Mouse (Mus musculus) forebrain, embryonic 15.5 days (tissue): ENCODE results near the gene Ddx27. TPM values are rescaled to one million over a fixed set of nuclear protein-coding genes. Genes with fewer than 3 reads are reported as not detected.

ENCODE experiments used
- ATAC-seq: fragments of 200-750 bp; cut with Nextera tagmentation; replicated peaks from 2 replicates; pipeline ENCODE4 v1.8.0; 2017; ENCODE audit warnings: mild to moderate bottlenecking, moderate TSS enrichment, moderate library complexity
- H3K27ac ChIP-seq: fragments of 300-500 bp; sonication (generic); replicated peaks from 2 replicates; pipeline ENCODE4 v1.5.1; 2015; ENCODE audit warnings: mild to moderate bottlenecking, inconsistent platforms
- H3K27me3 ChIP-seq: fragments of 300-500 bp; sonication (generic); 2 replicates; pipeline ENCODE4 v1.6.1; 2015; ENCODE audit warnings: inconsistent platforms
- H3K36me3 ChIP-seq: fragments of 300-500 bp; sonication (generic); 2 replicates; pipeline ENCODE4 v1.6.1; 2015; ENCODE audit warnings: mild to moderate bottlenecking, inconsistent platforms
- H3K4me1 ChIP-seq: fragments of 300-500 bp; sonication (generic); 2 replicates; pipeline ENCODE4 v1.6.1; 2015; ENCODE audit warnings: inconsistent platforms
- H3K4me2 ChIP-seq: fragments of 300-500 bp; sonication (generic); replicated peaks from 2 replicates; pipeline ENCODE4 v1.6.1; 2015; ENCODE audit warnings: mild to moderate bottlenecking, inconsistent platforms
- H3K4me3 ChIP-seq: fragments of 300-500 bp; sonication (generic); 2 replicates; pipeline ENCODE4 v1.5.1; 2015; ENCODE audit warnings: mild to moderate bottlenecking, inconsistent platforms
- H3K9ac ChIP-seq: fragments of 300-500 bp; sonication (generic); replicated peaks from 2 replicates; pipeline ENCODE4 v1.6.1; 2015; ENCODE audit warnings: mild to moderate bottlenecking, inconsistent platforms
- H3K9me3 ChIP-seq: fragments of 300-500 bp; sonication (generic); 2 replicates; pipeline ENCODE4 v1.6.1; 2016; ENCODE audit warnings: inconsistent platforms
- WGBS: fragments of 180-500 bp; shearing (Covaris S2); methylation state at CpG from one replicate; pipeline ENCODE4 v1.1.7; 2015; ENCODE audit warnings: mixed read lengths; 5-methylcytosine and 5-hydroxymethylcytosine counted together
- polyA plus RNA-seq: library from polyadenylated mRNA; unstranded; fragments of >200 nt; fragmentation: Nextera tagmentation; extraction: Ambion mirVana; gene quantifications from 2 replicates; pipeline ENCODE4 v1.2.1, GENCODE M21; 2015

Gene Ddx27
- polyA plus RNA-seq, 1 experiment from 2014 or later: 41.3 TPM

- H3K27me3 ChIP-seq: no peaks in the 10 kb centered on the region
- no peak overlapping the region for H3K4me3 ChIP-seq
- no peak overlapping the region for H3K4me2 ChIP-seq
- 53% methylated on average over 3 of the region's 3 CpGs for WGBS
- no peak overlapping the region for H3K27ac ChIP-seq
- no peaks in the 10 kb centered on the region for H3K9me3 ChIP-seq
- ATAC-seq: no peak
- H3K4me1 ChIP-seq: peaks cover 16% of the 10 kb centered on the region
- H3K36me3 ChIP-seq: peaks cover 43% of the 10 kb centered on the region
- H3K9ac ChIP-seq: no peak overlapping the region
Observed at GRCm38 (mm10) chr2:167058814-167059387, 43.9 kb downstream of the Ddx27 start.

- H3K9ac ChIP-seq: peak overlapping the region; percentile 10; the same call in 1 of the 2 replicates
- no peak for ATAC-seq
- 38% methylated on average over 8 of the region's 8 CpGs for WGBS
Observed at GRCm38 (mm10) chr2:167059536-167059935, 44.5 kb downstream of the Ddx27 start.

GRCm38 (mm10) chr2:167059960-167060359, 45.0 kb downstream of the Ddx27 start:
- Histone ChIP-seq H3K4me3 (no peak overlapping the region), H3K9ac (peak overlapping the region; percentile 10; the same call in 1 of the 2 replicates), H3K27me3 (no peaks in the 10 kb centered on the region), H3K9me3 (no peaks in the 10 kb centered on the region), H3K4me1 (peaks cover 22% of the 10 kb centered on the region), H3K27ac (no peak overlapping the region), H3K4me2 (no peak overlapping the region), H3K36me3 (peaks cover 41% of the 10 kb centered on the region)
- no peak for ATAC-seq
- 69% methylated on average over 12 of the region's 12 CpGs for WGBS

More at GRCm38 (mm10) chr2:167059536-167059935, 44.5 kb downstream of the Ddx27 start:
- Histone ChIP-seq H3K4me2 (no peak overlapping the region), H3K27me3 (no peaks in the 10 kb centered on the region), H3K36me3 (peaks cover 41% of the 10 kb centered on the region), H3K27ac (no peak overlapping the region), H3K4me3 (no peak overlapping the region), H3K4me1 (peaks cover 17% of the 10 kb centered on the region), H3K9me3 (no peaks in the 10 kb centered on the region)

GRCm38 (mm10) chr2:167060360-167060759, 45.4 kb downstream of the Ddx27 start:
- Histone ChIP-seq H3K4me3 (no peak overlapping the region), H3K36me3 (peaks cover 40% of the 10 kb centered on the region), H3K27me3 (no peaks in the 10 kb centered on the region), H3K4me2 (0 out of 2 replicates have a peak overlapping the region, but pooled peaks have one; percentile 7), H3K27ac (no peak overlapping the region), H3K9me3 (no peaks in the 10 kb centered on the region), H3K9ac (peak overlapping the region; percentile 26; the same call in 1 of the 2 replicates), H3K4me1 (peaks cover 26% of the 10 kb centered on the region)
- 62% methylated on average over 3 of the region's 3 CpGs for WGBS
- no peak for ATAC-seq

- Histone ChIP-seq H3K4me1 (peaks cover 30% of the 10 kb centered on the region), H3K9me3 (no peaks in the 10 kb centered on the region), H3K9ac (peak overlapping the region; percentile 96; the same call in 1 of the 2 replicates), H3K27ac (no peak overlapping the region), H3K36me3 (peaks cover 40% of the 10 kb centered on the region), H3K27me3 (no peaks in the 10 kb centered on the region), H3K4me3 (no peak overlapping the region), H3K4me2 (0 out of 2 replicates have a peak overlapping the region, but pooled peaks have one; percentile 7)
- no peak for ATAC-seq
Observed at GRCm38 (mm10) chr2:167060761-167061160, 45.8 kb downstream of the Ddx27 start.

- Histone ChIP-seq H3K4me2 (peak overlapping the region; percentile 72), H3K4me1 (peaks cover 31% of the 10 kb centered on the region), H3K9ac (peak overlapping the region; percentile 96), H3K9me3 (no peaks in the 10 kb centered on the region), H3K4me3 (peak overlapping the region; percentile 90), H3K27me3 (no peaks in the 10 kb centered on the region), H3K27ac (no peak overlapping the region), H3K36me3 (peaks cover 40% of the 10 kb centered on the region)
- ATAC-seq: 0 out of 2 replicates have a peak, but pooled peaks have one; percentile 5
- 21% methylated on average over 11 of the region's 11 CpGs for WGBS
Observed at GRCm38 (mm10) chr2:167061381-167062034, 46.5 kb downstream of the Ddx27 start.

GRCm38 (mm10) chr2:167062497-167062911, 47.5 kb downstream of the Ddx27 start:
- Histone ChIP-seq H3K4me2 (peak overlapping the region; percentile 72), H3K27me3 (no peaks in the 10 kb centered on the region), H3K9ac (peak overlapping the region; percentile 96), H3K4me1 (peaks cover 31% of the 10 kb centered on the region), H3K4me3 (peak overlapping the region; percentile 90), H3K36me3 (peaks cover 38% of the 10 kb centered on the region), H3K9me3 (no peaks in the 10 kb centered on the region), H3K27ac (peak overlapping the region; percentile 93)
- peak; percentile 87 for ATAC-seq
- WGBS: 0% methylated on average over 39 of the region's 60 CpGs

GRCm38 (mm10) chr2:167062965-167063880, 48.2 kb downstream of the Ddx27 start, which contains the start of gene Znfx1:
TSS of gene Znfx1 (minus strand) at chr2:167063015.
- Histone ChIP-seq H3K4me1 (peaks cover 31% of the 10 kb centered on the region), H3K4me2 (peak within 1 kb of the TSS; percentile 72), H3K27ac (peak within 1 kb of the TSS; percentile 93), H3K27me3 (no peaks in the 10 kb centered on the region), H3K36me3 (peaks cover 30% of the 10 kb centered on the region), H3K4me3 (peak within 1 kb of the TSS; percentile 90), H3K9ac (peak within 1 kb of the TSS; percentile 96), H3K9me3 (no peaks in the 10 kb centered on the region)
- ATAC-seq: peak; percentile 96
- under 1% methylated on average over 44 of the region's 57 CpGs for WGBS

- Histone ChIP-seq H3K27me3 (no peaks in the 10 kb centered on the region), H3K4me2 (peak overlapping the region; percentile 72), H3K36me3 (peaks cover 26% of the 10 kb centered on the region), H3K4me1 (peaks cover 31% of the 10 kb centered on the region), H3K27ac (peak overlapping the region; percentile 93), H3K9ac (peak overlapping the region; percentile 96), H3K4me3 (peak overlapping the region; percentile 90), H3K9me3 (no peaks in the 10 kb centered on the region)
- ATAC-seq: no peak
- under 1% methylated on average over 7 of the region's 7 CpGs for WGBS
Observed at GRCm38 (mm10) chr2:167063906-167064496, 49.0 kb downstream of the Ddx27 start.

GRCm38 (mm10) chr2:167064601-167065295, 49.8 kb downstream of the Ddx27 start:
- Histone ChIP-seq H3K4me2 (peak overlapping the region; percentile 72), H3K27ac (peak overlapping the region; percentile 9)

GRCm38 (mm10) chr2:167066031-167066430, 51.0 kb downstream of the Ddx27 start:
- Histone ChIP-seq H3K9ac (no peak overlapping the region), H3K4me2 (no peak overlapping the region), H3K4me3 (no peak overlapping the region), H3K9me3 (no peaks in the 10 kb centered on the region), H3K4me1 (peaks cover 32% of the 10 kb centered on the region), H3K27me3 (no peaks in the 10 kb centered on the region), H3K27ac (no peak overlapping the region), H3K36me3 (peaks cover 26% of the 10 kb centered on the region)
- ATAC-seq: no peak
- WGBS: 58% methylated on average over 1 of the region's 1 CpGs

More at GRCm38 (mm10) chr2:167064601-167065295, 49.8 kb downstream of the Ddx27 start:
- Histone ChIP-seq H3K4me1 (peaks cover 31% of the 10 kb centered on the region), H3K9me3 (no peaks in the 10 kb centered on the region), H3K27me3 (no peaks in the 10 kb centered on the region), H3K4me3 (peak overlapping the region; percentile 90), H3K36me3 (peaks cover 26% of the 10 kb centered on the region), H3K9ac (peak overlapping the region; percentile 50)
- 24% methylated on average over 9 of the region's 9 CpGs for WGBS
- no peak for ATAC-seq
